Mouse (Mus musculus) forebrain, embryonic 14.5 days (tissue): ENCODE measurements at regions not wholly inside any gene's neighbourhood (a gene's known extent, or its start where the extent isn't known, plus 50 kb on each side); places are given as distances from the start of the nearest gene placed in this dataset.
A peak's percentile ranks its signal among the peaks of the same experiment; 100 is the strongest.
"Not testable (repeated sequence)": the region's sequence is repeated elsewhere in the genome, so short reads cannot be mapped to it uniquely, and the experiment has no call there.

Source experiments
- ATAC-seq: fragments of 200-750 bp; cut with Nextera tagmentation; 2 replicates; pipeline ENCODE4 v1.8.0; 2017; ENCODE audit warnings: mild to moderate bottlenecking, moderate library complexity
- DNase-seq: peaks from one replicate; pipeline ENCODE4 v3.0.0-alpha.2; 2015; ENCODE audit warnings: low spot score
- H3K27ac ChIP-seq: fragments of 300-500 bp; sonication (generic); 2 replicates; pipeline ENCODE4 v1.5.1; 2014; ENCODE audit warnings: low read depth, mild to moderate bottlenecking, control low read depth, low read length, moderate library complexity
- H3K27me3 ChIP-seq: fragments of 300-500 bp; sonication (generic); replicated peaks from 2 replicates; pipeline ENCODE4 v1.6.1; 2014; ENCODE audit warnings: low read length, control low read depth, mixed read lengths; ENCODE audit not compliant: control insufficient read depth, insufficient read depth
- H3K36me3 ChIP-seq: fragments of 300-500 bp; sonication (generic); 2 replicates; pipeline ENCODE4 v1.6.1; 2014; ENCODE audit warnings: low read length, control low read depth; ENCODE audit not compliant: control insufficient read depth, insufficient read depth
- H3K4me1 ChIP-seq: fragments of 300-500 bp; sonication (generic); 2 replicates; pipeline ENCODE4 v1.6.1; 2014; ENCODE audit warnings: antibody characterized with exemption, low read length, control low read depth; ENCODE audit not compliant: control insufficient read depth, insufficient read depth
- H3K4me2 ChIP-seq: fragments of 300-500 bp; sonication (generic); 2 replicates; pipeline ENCODE4 v1.6.1; 2014; ENCODE audit warnings: mild to moderate bottlenecking, control low read depth, low read length
- H3K4me3 ChIP-seq: fragments of 300-500 bp; sonication (generic); 2 replicates; pipeline ENCODE4 v1.5.1; 2014; ENCODE audit warnings: low read depth, low read length, control low read depth
- H3K9ac ChIP-seq: fragments of 300-500 bp; sonication (generic); 2 replicates; pipeline ENCODE4 v1.6.1; 2014; ENCODE audit warnings: mild to moderate bottlenecking, low read length, control low read depth, moderate library complexity
- H3K9me3 ChIP-seq: fragments of 300-500 bp; sonication (generic); replicated peaks from 2 replicates; pipeline ENCODE4 v1.6.1; 2016; ENCODE audit warnings: low read length, control low read depth, mixed read lengths; ENCODE audit not compliant: control insufficient read depth
- WGBS: fragments of 180-500 bp; shearing (Covaris S2); extraction: QIAGEN DNeasy Blood & Tissue Kit; methylation state at CpG from one replicate; pipeline ENCODE4 v1.1.7; 2014; 5-methylcytosine and 5-hydroxymethylcytosine counted together

- DNase-seq, result peak; percentile 1
- H3K4me3 ChIP-seq, H3K4me1 ChIP-seq, H3K9ac ChIP-seq, H3K36me3 ChIP-seq, H3K27me3 ChIP-seq, H3K4me2 ChIP-seq, H3K27ac ChIP-seq, H3K9me3 ChIP-seq: not testable (repeated sequence)
- ATAC-seq, result 0 out of 2 replicates have a peak, but pooled peaks have one; percentile 46
Measured at GRCm38 (mm10) chr3:31708367-31708766, 193.9 kb upstream of the Kcnmb2 start.

- H3K4me2 ChIP-seq, result no peak overlapping the region
- H3K4me1 ChIP-seq, result no peaks in the 10 kb centered on the region
- no peak overlapping the region for H3K27ac ChIP-seq
- ATAC-seq, result no peak
- H3K36me3 ChIP-seq, result no peaks in the 10 kb centered on the region
- no peak overlapping the region for H3K4me3 ChIP-seq
- 85% methylated on average over 1 of the region's 1 CpGs for WGBS
- H3K9me3 ChIP-seq, result no peaks in the 10 kb centered on the region
- H3K27me3 ChIP-seq, result no peaks in the 10 kb centered on the region
- H3K9ac ChIP-seq, result no peak overlapping the region
- DNase-seq, result no peak
Measured at GRCm38 (mm10) chr3:31741289-31741688, 161.0 kb upstream of the Kcnmb2 start.

- Histone ChIP-seq H3K9ac (no peak overlapping the region), H3K4me2 (no peak overlapping the region), H3K4me3 (no peak overlapping the region), H3K4me1 (no peaks in the 10 kb centered on the region), H3K27me3 (no peaks in the 10 kb centered on the region), H3K9me3 (no peaks in the 10 kb centered on the region), H3K27ac (no peak overlapping the region), H3K36me3 (no peaks in the 10 kb centered on the region)
- DNase-seq, result no peak
- ATAC-seq, result no peak
- WGBS, result 87% methylated on average over 4 of the region's 4 CpGs
Measured at GRCm38 (mm10) chr3:31755881-31756280, 146.4 kb upstream of the Kcnmb2 start.

- Histone ChIP-seq H3K27me3 (no peaks in the 10 kb centered on the region), H3K36me3 (no peaks in the 10 kb centered on the region), H3K4me3 (no peak overlapping the region), H3K4me1 (no peaks in the 10 kb centered on the region), H3K4me2 (no peak overlapping the region), H3K9me3 (no peaks in the 10 kb centered on the region), H3K27ac (no peak overlapping the region), H3K9ac (no peak overlapping the region)
- no peak for ATAC-seq
- DNase-seq, result peak; percentile 70
- WGBS, result 83% methylated on average over 1 of the region's 1 CpGs
Measured at GRCm38 (mm10) chr3:31769193-31769592, 133.1 kb upstream of the Kcnmb2 start.

- ATAC-seq, result peak; percentile 86
- H3K36me3 ChIP-seq, result no peaks in the 10 kb centered on the region
- H3K4me3 ChIP-seq, result no peak overlapping the region
Measured at GRCm38 (mm10) chr3:31790342-31790970, 111.9 kb upstream of the Kcnmb2 start.

GRCm38 (mm10) chr3:31793466-31794040 lies 108.8 kb upstream of the Kcnmb2 start:
- H3K9me3 ChIP-seq, result no peaks in the 10 kb centered on the region
- no peak overlapping the region for H3K27ac ChIP-seq
- H3K27me3 ChIP-seq, result no peaks in the 10 kb centered on the region
- WGBS, result 75% methylated on average over 8 of the region's 8 CpGs
- H3K9ac ChIP-seq, result no peak overlapping the region
- H3K4me2 ChIP-seq, result no peak overlapping the region
- DNase-seq, result peak; percentile 32
- H3K36me3 ChIP-seq, result no peaks in the 10 kb centered on the region
- H3K4me3 ChIP-seq, result no peak overlapping the region
- ATAC-seq, result no peak
- no peaks in the 10 kb centered on the region for H3K4me1 ChIP-seq

More at GRCm38 (mm10) chr3:31790342-31790970, 111.9 kb upstream of the Kcnmb2 start:
- DNase-seq, result peak; percentile 80
- no peaks in the 10 kb centered on the region for H3K9me3 ChIP-seq
- no peaks in the 10 kb centered on the region for H3K27me3 ChIP-seq
- no peaks in the 10 kb centered on the region for H3K4me1 ChIP-seq
- no peak overlapping the region for H3K27ac ChIP-seq
- WGBS, result 37% methylated on average over 4 of the region's 4 CpGs
- no peak overlapping the region for H3K9ac ChIP-seq
- no peak overlapping the region for H3K4me2 ChIP-seq

- Histone ChIP-seq H3K4me2 (no peak overlapping the region), H3K4me1 (no peaks in the 10 kb centered on the region), H3K27me3 (no peaks in the 10 kb centered on the region), H3K9me3 (no peaks in the 10 kb centered on the region), H3K9ac (no peak overlapping the region), H3K4me3 (no peak overlapping the region), H3K36me3 (no peaks in the 10 kb centered on the region), H3K27ac (no peak overlapping the region)
- DNase-seq (no peak), ATAC-seq (no peak)
- 75% methylated on average over 2 of the region's 2 CpGs for WGBS
Measured at GRCm38 (mm10) chr3:31796621-31797020, 105.7 kb upstream of the Kcnmb2 start.

- Histone ChIP-seq H3K36me3 (no peaks in the 10 kb centered on the region), H3K4me3 (no peak overlapping the region), H3K4me1 (no peaks in the 10 kb centered on the region), H3K27ac (no peak overlapping the region), H3K4me2 (no peak overlapping the region), H3K9me3 (no peaks in the 10 kb centered on the region), H3K9ac (no peak overlapping the region), H3K27me3 (no peaks in the 10 kb centered on the region)
- WGBS, result 88% methylated on average over 4 of the region's 4 CpGs
- DNase-seq, result no peak
- no peak for ATAC-seq
Measured at GRCm38 (mm10) chr3:31799192-31799591, 103.1 kb upstream of the Kcnmb2 start.

- Histone ChIP-seq H3K36me3 (no peaks in the 10 kb centered on the region), H3K9ac (no peak overlapping the region), H3K4me2 (no peak overlapping the region), H3K9me3 (no peaks in the 10 kb centered on the region), H3K27me3 (no peaks in the 10 kb centered on the region), H3K4me1 (no peaks in the 10 kb centered on the region), H3K27ac (no peak overlapping the region), H3K4me3 (no peak overlapping the region)
- ATAC-seq (no peak), DNase-seq (no peak)
- WGBS, result 71% methylated on average over 5 of the region's 5 CpGs
Measured at GRCm38 (mm10) chr3:31804038-31804437, 98.3 kb upstream of the Kcnmb2 start.
